Mouse (Mus musculus) embryonic facial prominence, embryonic 13.5 days (tissue): ENCODE measurements around the gene Nrp1. TPM values are rescaled to one million over a fixed set of nuclear protein-coding genes. Genes with fewer than 3 reads are reported as not detected.

Experiments
- ATAC-seq: fragments of 200-750 bp; cut with Nextera tagmentation; 2 replicates; pipeline ENCODE4 v1.8.0; 2017; ENCODE audit warnings: low read depth; ENCODE audit not compliant: insufficient number of reproducible peaks, insufficient read depth, low FRiP score, low TSS enrichment
- H3K27ac ChIP-seq: fragments of 300-500 bp; sonication (generic); 2 replicates; pipeline ENCODE4 v1.5.1; 2015; ENCODE audit warnings: moderate library complexity, mild to moderate bottlenecking, inconsistent platforms
- H3K27me3 ChIP-seq: fragments of 300-500 bp; sonication (generic); 2 replicates; pipeline ENCODE4 v1.6.1; 2015; ENCODE audit warnings: mild to moderate bottlenecking, inconsistent platforms
- H3K36me3 ChIP-seq: fragments of 300-500 bp; sonication (generic); 2 replicates; pipeline ENCODE4 v1.6.1; 2015; ENCODE audit warnings: mild to moderate bottlenecking, inconsistent platforms
- H3K4me1 ChIP-seq: fragments of 300-500 bp; sonication (generic); 2 replicates; pipeline ENCODE4 v1.6.1; 2015; ENCODE audit warnings: inconsistent platforms
- H3K4me2 ChIP-seq: fragments of 300-500 bp; sonication (generic); 2 replicates; pipeline ENCODE4 v1.6.1; 2015; ENCODE audit warnings: moderate library complexity, mild to moderate bottlenecking, inconsistent platforms
- H3K4me3 ChIP-seq: fragments of 300-500 bp; sonication (generic); 2 replicates; pipeline ENCODE4 v1.5.1; 2015; ENCODE audit warnings: mild to moderate bottlenecking, inconsistent platforms
- H3K9ac ChIP-seq: fragments of 300-500 bp; sonication (generic); 2 replicates; pipeline ENCODE4 v1.6.1; 2015; ENCODE audit warnings: mild to moderate bottlenecking, inconsistent platforms
- H3K9me3 ChIP-seq: fragments of 300-500 bp; sonication (generic); 2 replicates; pipeline ENCODE4 v1.6.1; 2016; ENCODE audit warnings: inconsistent platforms
- WGBS: fragments of 180-500 bp; shearing (Covaris S2); methylation state at CpG from one replicate; pipeline ENCODE4 v1.1.7; 2015; ENCODE audit warnings: mixed read lengths; 5-methylcytosine and 5-hydroxymethylcytosine counted together
- polyA plus RNA-seq: library from polyadenylated mRNA; unstranded; fragments of >200 nt; fragmentation: Nextera tagmentation; extraction: Ambion mirVana; gene quantifications from 2 replicates; pipeline ENCODE4 v1.2.1, GENCODE M21; 2015

Gene Nrp1
- polyA plus RNA-seq, 1 experiment from 2014 or later: 86.3 TPM

GRCm38 (mm10) chr8:128523825-128524224, 165.4 kb downstream of the Nrp1 start:
- no peak for ATAC-seq
- Histone ChIP-seq H3K4me1 (peaks cover 9% of the 10 kb centered on the region; the same call in 1 of the 2 replicates), H3K27ac (no peak overlapping the region), H3K4me2 (no peak overlapping the region), H3K27me3 (no peaks in the 10 kb centered on the region; the same call in 1 of the 2 replicates), H3K9ac (no peak overlapping the region), H3K9me3 (no peaks in the 10 kb centered on the region), H3K4me3 (no peak overlapping the region), H3K36me3 (no peaks in the 10 kb centered on the region)
- WGBS: 64% methylated on average over 7 of the region's 7 CpGs

GRCm38 (mm10) chr8:128525912-128526311, 167.5 kb downstream of the Nrp1 start:
- WGBS: 75% methylated on average over 1 of the region's 1 CpGs
- ATAC-seq: no peak

DNA sequence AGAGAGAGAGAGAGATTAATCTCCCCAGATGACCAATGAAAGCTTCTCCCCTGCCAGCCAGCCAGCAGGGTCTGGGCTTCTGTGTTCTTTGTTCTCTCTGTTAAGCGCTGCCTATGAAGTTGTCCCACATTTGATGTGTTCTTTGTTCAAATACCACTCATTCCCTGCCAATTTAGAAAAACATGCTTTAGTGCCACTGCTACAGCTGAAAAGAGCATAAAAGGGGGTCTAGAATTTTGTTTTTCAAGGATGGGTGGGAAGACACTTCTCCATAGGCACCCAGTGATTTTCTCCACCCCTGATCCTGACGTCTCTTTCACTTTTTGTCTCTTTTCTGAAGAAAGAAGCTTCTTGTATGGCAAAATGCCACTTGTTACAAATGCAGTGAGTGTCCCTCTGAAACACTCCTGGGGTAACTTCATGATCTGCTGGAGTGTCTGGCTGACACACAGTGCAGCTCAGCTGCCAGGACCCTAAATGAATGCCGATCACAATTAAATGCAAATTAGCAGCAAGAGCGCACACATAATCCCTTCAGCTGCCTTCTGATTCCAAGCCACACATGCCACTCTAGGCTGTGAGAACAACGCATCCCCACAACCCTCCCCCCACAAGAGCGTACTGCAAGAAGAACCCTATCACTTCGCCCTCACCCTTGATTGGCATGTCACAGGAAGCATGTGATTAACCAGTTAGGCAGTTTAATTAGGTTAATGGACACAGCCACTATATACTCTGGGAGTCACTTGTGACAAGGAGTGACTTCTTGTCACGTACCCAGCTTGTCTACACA, 170.4 kb downstream of the Nrp1 start:
- no peak overlapping the region for H3K4me3 ChIP-seq
- H3K4me1 ChIP-seq: peaks cover 6% of the 10 kb centered on the region; the same call in 1 of the 2 replicates
- ATAC-seq: 0 out of 2 replicates have a peak, but pooled peaks have one; percentile 26
- no peak overlapping the region for H3K4me2 ChIP-seq
- WGBS: 19% methylated on average over 8 of the region's 8 CpGs
- H3K27ac ChIP-seq: no peak overlapping the region
- no peaks in the 10 kb centered on the region for H3K36me3 ChIP-seq
- H3K27me3 ChIP-seq: no peaks in the 10 kb centered on the region; the same call in 1 of the 2 replicates
- H3K9me3 ChIP-seq: no peaks in the 10 kb centered on the region
- H3K9ac ChIP-seq: no peak overlapping the region

More at GRCm38 (mm10) chr8:128525912-128526311, 167.5 kb downstream of the Nrp1 start:
- no peaks in the 10 kb centered on the region for H3K9me3 ChIP-seq
- no peak overlapping the region for H3K4me2 ChIP-seq
- H3K4me1 ChIP-seq: peaks cover 11% of the 10 kb centered on the region; the same call in 1 of the 2 replicates
- no peaks in the 10 kb centered on the region for H3K36me3 ChIP-seq
- no peak overlapping the region for H3K9ac ChIP-seq
- no peaks in the 10 kb centered on the region; the same call in 1 of the 2 replicates for H3K27me3 ChIP-seq
- no peak overlapping the region for H3K27ac ChIP-seq
- no peak overlapping the region for H3K4me3 ChIP-seq

GRCm38 (mm10) chr8:128534442-128534871, 176.1 kb downstream of the Nrp1 start:
- WGBS: 58% methylated on average over 3 of the region's 3 CpGs
- no peak overlapping the region for H3K4me2 ChIP-seq
- H3K27me3 ChIP-seq: no peaks in the 10 kb centered on the region; the same call in 1 of the 2 replicates
- ATAC-seq: no peak
- no peak overlapping the region for H3K4me3 ChIP-seq
- no peaks in the 10 kb centered on the region for H3K36me3 ChIP-seq
- no peak overlapping the region for H3K9ac ChIP-seq
- H3K9me3 ChIP-seq: no peaks in the 10 kb centered on the region
- no peak overlapping the region for H3K27ac ChIP-seq
- no peaks in the 10 kb centered on the region for H3K4me1 ChIP-seq

- Histone ChIP-seq H3K27ac (no peak overlapping the region), H3K4me1 (no peaks in the 10 kb centered on the region), H3K36me3 (no peaks in the 10 kb centered on the region), H3K9me3 (no peaks in the 10 kb centered on the region), H3K27me3 (no peaks in the 10 kb centered on the region), H3K9ac (no peak overlapping the region), H3K4me2 (no peak overlapping the region), H3K4me3 (no peak overlapping the region)
- ATAC-seq: no peak
These were observed 177.3 kb downstream of the Nrp1 start for GRCm38 (mm10) chr8:128535685-128536084.

DNA sequence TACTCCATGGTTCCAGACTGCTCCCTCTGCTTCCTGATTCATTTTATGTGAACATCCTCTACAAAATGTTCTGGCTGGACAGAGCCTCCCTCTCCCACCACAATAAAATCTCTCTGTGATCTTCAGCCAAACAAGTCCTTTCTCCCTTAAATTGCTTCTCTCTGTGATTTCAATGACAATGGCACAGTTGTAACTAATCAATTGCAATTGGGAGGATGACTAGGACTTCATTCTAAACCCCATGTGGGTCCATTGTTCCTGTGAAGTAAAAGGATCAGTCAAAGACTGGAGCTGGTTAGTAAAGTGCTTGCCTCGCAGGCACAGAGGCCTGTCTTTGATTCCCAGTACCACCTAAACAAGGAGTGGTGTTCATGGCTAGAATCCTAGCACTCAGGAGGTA, 180.0 kb downstream of the Nrp1 start:
- 25% methylated on average over 1 of the region's 1 CpGs for WGBS
- Histone ChIP-seq H3K9me3 (no peaks in the 10 kb centered on the region), H3K4me2 (no peak overlapping the region), H3K4me3 (no peak overlapping the region), H3K4me1 (no peaks in the 10 kb centered on the region), H3K27me3 (no peaks in the 10 kb centered on the region), H3K27ac (no peak overlapping the region), H3K36me3 (no peaks in the 10 kb centered on the region), H3K9ac (no peak overlapping the region)
- ATAC-seq: no peak

- Histone ChIP-seq H3K9ac (no peak overlapping the region), H3K4me1 (peaks cover 10% of the 10 kb centered on the region), H3K9me3 (no peaks in the 10 kb centered on the region), H3K4me2 (no peak overlapping the region), H3K36me3 (no peaks in the 10 kb centered on the region), H3K27me3 (no peaks in the 10 kb centered on the region), H3K4me3 (no peak overlapping the region), H3K27ac (no peak overlapping the region)
- 81% methylated on average over 1 of the region's 1 CpGs for WGBS
- ATAC-seq: no peak
These were observed 183.1 kb downstream of the Nrp1 start for GRCm38 (mm10) chr8:128541355-128542090.

- no peak overlapping the region for H3K27ac ChIP-seq
- 41% methylated on average over 2 of the region's 2 CpGs for WGBS
- no peak overlapping the region for H3K4me3 ChIP-seq
- no peak overlapping the region for H3K4me2 ChIP-seq
- no peaks in the 10 kb centered on the region for H3K36me3 ChIP-seq
- H3K4me1 ChIP-seq: peaks cover 10% of the 10 kb centered on the region
- 0 out of 2 replicates have a peak, but pooled peaks have one; percentile 32 for ATAC-seq
- no peaks in the 10 kb centered on the region for H3K9me3 ChIP-seq
- H3K9ac ChIP-seq: no peak overlapping the region
- H3K27me3 ChIP-seq: no peaks in the 10 kb centered on the region
These were observed 185.9 kb downstream of the Nrp1 start for GRCm38 (mm10) chr8:128544128-128544846.

DNA sequence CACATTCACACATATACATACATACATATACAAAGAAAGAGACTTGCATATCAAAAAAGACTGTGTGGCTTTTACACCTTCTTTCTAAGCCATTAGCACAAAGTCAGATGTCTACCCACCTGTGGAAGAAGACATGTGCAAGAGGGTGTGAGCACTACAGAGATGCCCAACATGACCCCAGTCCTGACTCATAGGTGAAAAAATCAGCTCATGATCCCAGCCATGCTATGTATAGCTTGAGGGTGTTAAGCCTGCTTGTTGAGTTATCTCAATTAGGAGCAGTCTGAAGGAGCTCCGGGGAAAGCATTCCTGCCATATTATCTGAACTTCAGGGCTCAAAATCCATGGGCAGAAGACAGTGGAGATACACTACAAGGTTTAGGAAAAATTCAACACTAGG, 187.9 kb downstream of the Nrp1 start:
- Histone ChIP-seq H3K27me3 (no peaks in the 10 kb centered on the region), H3K36me3 (no peaks in the 10 kb centered on the region), H3K4me3 (no peak overlapping the region), H3K4me1 (peaks cover 10% of the 10 kb centered on the region), H3K9ac (no peak overlapping the region), H3K27ac (no peak overlapping the region), H3K4me2 (no peak overlapping the region), H3K9me3 (no peaks in the 10 kb centered on the region)
- WGBS: 76% methylated on average over 1 of the region's 1 CpGs
- ATAC-seq: no peak

DNA sequence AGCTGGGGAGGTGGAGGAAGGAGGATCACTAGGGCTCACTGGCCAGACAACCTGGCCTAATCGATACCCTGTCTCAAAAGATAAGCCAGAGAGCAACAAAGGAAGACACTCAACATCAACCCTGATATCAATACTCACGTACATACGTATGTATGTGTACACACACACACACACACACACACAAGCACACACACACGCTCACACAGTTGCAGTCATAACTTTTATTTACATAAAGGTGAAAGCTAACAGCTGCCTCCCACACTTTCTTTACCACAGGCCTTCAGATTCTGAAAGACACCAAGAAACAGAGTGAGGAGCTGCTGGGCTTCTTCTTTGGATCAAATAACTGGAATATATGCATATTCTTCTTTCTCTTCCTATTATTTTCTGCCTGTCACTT, 189.0 kb downstream of the Nrp1 start:
- peaks cover 10% of the 10 kb centered on the region for H3K4me1 ChIP-seq
- no peak overlapping the region for H3K4me3 ChIP-seq
- H3K9ac ChIP-seq: no peak overlapping the region
- H3K4me2 ChIP-seq: no peak overlapping the region
- 90% methylated on average over 4 of the region's 4 CpGs for WGBS
- no peak overlapping the region for H3K27ac ChIP-seq
- H3K9me3 ChIP-seq: no peaks in the 10 kb centered on the region
- H3K36me3 ChIP-seq: no peaks in the 10 kb centered on the region
- H3K27me3 ChIP-seq: no peaks in the 10 kb centered on the region
- ATAC-seq: no peak

- no peak overlapping the region for H3K27ac ChIP-seq
- H3K9ac ChIP-seq: no peak overlapping the region
- no peaks in the 10 kb centered on the region for H3K27me3 ChIP-seq
- ATAC-seq: no peak
- no peak overlapping the region for H3K4me2 ChIP-seq
- no peaks in the 10 kb centered on the region for H3K36me3 ChIP-seq
- 93% methylated on average over 5 of the region's 5 CpGs for WGBS
- no peaks in the 10 kb centered on the region for H3K9me3 ChIP-seq
- H3K4me3 ChIP-seq: no peak overlapping the region
- H3K4me1 ChIP-seq: peaks cover 2% of the 10 kb centered on the region
These were observed 191.3 kb downstream of the Nrp1 start for GRCm38 (mm10) chr8:128549738-128550137.
